7 mouse cellular contexts compared by ENCODE assay signal in genomic region chr10:58341685-58342084, GRCm38 (mm10). TPM values are rescaled to one million over a fixed set of nuclear protein-coding genes. Genes with fewer than 3 reads are reported as not detected.
DNase-seq lines count a peak whose midpoint lies in the region; ATAC-seq lines count a peak whose summit lies in the region.

No protein-coding gene starts in this region.

- H3K36me3 ChIP-seq in kidney, embryonic 15.5 days = no peaks in the 10 kb centered on the region
- peaks cover 89% of the 10 kb centered on the region for H3K36me3 ChIP-seq in megakaryocyte, embryonic 14.5 days (replicated peaks; ENCODE audit: low read length)

- WGBS in kidney, embryonic 15.5 days = 28% methylated on average over 2 of the region's 2 CpGs

- peak; percentile 87 for ATAC-seq in kidney, embryonic 15.5 days (replicated peaks; ENCODE audit: low FRiP score)

- no peaks in the 10 kb centered on the region for H3K9me3 ChIP-seq in kidney, embryonic 15.5 days (replicated peaks)
- H3K9me3 ChIP-seq in megakaryocyte, embryonic 14.5 days = no peaks in the 10 kb centered on the region

- intact Hi-C loops in left cerebral cortex, postnatal 14 days (cut with DNase I) = no loop called here

- no peaks in the 10 kb centered on the region for H3K27me3 ChIP-seq in kidney, embryonic 15.5 days
- no peaks in the 10 kb centered on the region for H3K27me3 ChIP-seq in megakaryocyte, embryonic 14.5 days (replicated peaks)

- peaks cover 26% of the 10 kb centered on the region for H3K4me1 ChIP-seq in kidney, embryonic 15.5 days
- peaks cover 97% of the 10 kb centered on the region for H3K4me1 ChIP-seq in megakaryocyte, embryonic 14.5 days

- H3K4me3 ChIP-seq in kidney, embryonic 15.5 days (replicated peaks) = no peak overlapping the region
- H3K4me3 ChIP-seq in megakaryocyte, embryonic 14.5 days (replicated peaks) = peak overlapping the region; percentile 80

- H3K9ac ChIP-seq in kidney, embryonic 15.5 days = no peak overlapping the region

- peak; percentile 45 to 56 for DNase-seq in right cerebral cortex, postnatal 10 days (ENCODE audit: low spot score in 2 of 2)
- no peak for DNase-seq in right cerebral cortex, postnatal 36 days (ENCODE audit: low spot score in 2 of 2)
- peak; percentile 80 for DNase-seq in heart, adult 8-10 months (ENCODE audit: low spot score)
- no peak for DNase-seq in left cerebral cortex, postnatal 14 days (ENCODE audit: low spot score in 2 of 2)
- no peak for DNase-seq in cerebellum, postnatal 14 days

- peak overlapping the region; percentile 91 for H3K27ac ChIP-seq in kidney, embryonic 15.5 days

- H3K4me2 ChIP-seq in kidney, embryonic 15.5 days = no peak overlapping the region

RNA-seq across cellular contexts. Expression of gene Lims1, which starts 18.4 kb away (rescaled TPM):
- 100 to 1,000 TPM; 129 to 182 (median 150) TPM for total RNA-seq in heart, adult 8-10 months (2022)
- polyA plus RNA-seq in kidney, embryonic 15.5 days (2015; fragmentation: Nextera tagmentation; extraction: Ambion mirVana) = 149 and 157 TPM in 2 replicates
- polyA plus RNA-seq in megakaryocyte, embryonic 14.5 days (2012; ENCODE audit: insufficient read depth, low replicate concordance) = 2.9 and 6.5 TPM in 2 replicates
- 10 to 100 TPM; 28.9 to 29.5 TPM for total RNA-seq in left cerebral cortex, postnatal 14 days (2021)

Comparison
In these comparisons a context has a peak if more than half of its experiments do, and no peak if none do; other contexts are left out.
1. DNase-seq: peak in right cerebral cortex, postnatal 10 days (2 of 2) and heart, adult 8-10 months (single experiment); none in right cerebral cortex, postnatal 36 days (0 of 2), left cerebral cortex, postnatal 14 days (0 of 2) and cerebellum, postnatal 14 days (0 of 2).
2. RNA of gene Lims1, which starts 18.4 kb away (total RNA-seq): 129 to 182 TPM in heart, adult 8-10 months; 28.9 to 29.5 TPM in left cerebral cortex, postnatal 14 days; every median in the first group is over 4 times any median in the second.